Mouse (Mus musculus): ENCODE measurements around the gene Abcb6. TPM values are rescaled to one million over a fixed set of nuclear protein-coding genes. Genes with fewer than 3 reads are reported as not detected.

Abcb6 gene
- polyA plus RNA-seq, 1 experiment from 2014 or later = 21.7 TPM

DNA sequence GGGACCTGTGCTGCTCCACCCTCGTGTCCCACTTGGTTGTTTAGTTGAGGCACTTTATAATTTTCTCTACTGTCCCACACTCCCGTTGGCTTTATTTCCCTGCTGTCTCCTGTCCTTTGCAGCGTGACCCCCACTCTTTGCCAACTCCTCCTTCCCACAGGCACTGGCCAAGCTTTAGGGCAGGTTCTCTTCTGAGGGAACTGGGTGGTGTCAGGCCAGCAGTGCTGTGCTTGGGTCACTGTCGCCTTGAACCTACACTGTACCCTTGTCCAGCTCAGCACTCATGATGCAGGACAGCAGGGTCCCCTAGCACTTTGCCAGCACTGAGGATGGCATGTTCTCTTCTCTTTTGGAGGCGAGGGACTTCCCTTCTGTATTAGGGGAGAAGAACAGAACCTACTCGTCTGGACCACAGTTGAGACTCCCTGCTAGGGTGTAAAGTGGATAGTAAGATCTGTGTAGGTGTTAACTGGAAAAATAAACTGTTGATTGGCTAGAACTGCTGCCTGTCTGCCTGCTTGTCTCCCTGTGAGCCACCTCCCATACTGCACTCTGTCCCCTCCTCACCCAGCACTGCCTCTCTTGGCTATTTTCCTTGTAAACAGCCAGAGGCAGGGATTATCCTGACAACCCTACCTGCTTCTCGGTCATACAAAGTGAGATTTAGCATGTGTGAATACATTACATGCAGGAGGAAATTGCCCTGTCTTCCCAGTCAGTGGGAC is 32.6 kb downstream of the Abcb6 start:
- Histone ChIP-seq H3K4me3 (ENCODE audit: low read depth, low read length) (no peak overlapping the region), H3K4me1 (ENCODE audit: control insufficient read depth, insufficient read depth, low read length) (peaks cover 7% of the 10 kb centered on the region), H3K27me3 (replicated peaks; ENCODE audit: control insufficient read depth, insufficient read depth, low read length) (no peaks in the 10 kb centered on the region), H3K9ac (ENCODE audit: low read depth, low read length) (no peak overlapping the region), H3K9me3 (ENCODE audit: control insufficient read depth, low read length) (no peaks in the 10 kb centered on the region), H3K27ac (replicated peaks; ENCODE audit: low read depth, low read length) (no peak overlapping the region), H3K4me2 (ENCODE audit: low read depth, low read length) (no peak overlapping the region), H3K36me3 (ENCODE audit: control insufficient read depth, insufficient read depth, low read length) (peaks cover 54% of the 10 kb centered on the region)
- 81% methylated on average over 7 of the region's 7 CpGs for WGBS
- DNase-seq (ENCODE audit: low spot score) = no peak
- ATAC-seq (ENCODE audit: low read depth) = no peak

DNA sequence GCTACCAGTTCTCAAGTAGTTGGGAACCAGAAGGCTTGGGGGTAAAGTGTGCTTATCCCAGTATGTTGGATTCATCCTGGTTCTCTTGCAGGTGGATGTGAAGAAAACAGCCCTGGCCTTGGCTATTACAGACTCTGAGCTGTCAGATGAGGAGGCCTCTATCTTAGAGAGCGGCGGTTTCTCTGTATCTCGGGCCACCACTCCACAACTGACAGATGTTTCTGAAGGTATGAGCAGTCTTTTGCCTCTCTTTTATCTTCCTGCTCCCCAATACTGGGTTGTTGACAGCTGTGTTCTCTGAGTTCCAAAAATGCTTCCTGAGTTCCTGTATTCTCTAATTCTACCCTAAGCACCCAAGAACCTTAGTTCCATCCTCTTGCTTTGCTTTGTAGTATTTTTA is 34.6 kb downstream of the Abcb6 start:
- peaks cover 54% of the 10 kb centered on the region for H3K36me3 ChIP-seq (ENCODE audit: control insufficient read depth, insufficient read depth, low read length)
- ATAC-seq (ENCODE audit: low read depth) = no peak
- no peak overlapping the region for H3K4me3 ChIP-seq (ENCODE audit: low read depth, low read length)
- WGBS = 92% methylated on average over 3 of the region's 3 CpGs
- H3K27me3 ChIP-seq (replicated peaks; ENCODE audit: control insufficient read depth, insufficient read depth, low read length) = no peaks in the 10 kb centered on the region
- no peak overlapping the region for H3K9ac ChIP-seq (ENCODE audit: low read depth, low read length)
- H3K4me2 ChIP-seq (ENCODE audit: low read depth, low read length) = no peak overlapping the region
- no peaks in the 10 kb centered on the region for H3K9me3 ChIP-seq (ENCODE audit: control insufficient read depth, low read length)
- H3K27ac ChIP-seq (replicated peaks; ENCODE audit: low read depth, low read length) = no peak overlapping the region
- peaks cover 13% of the 10 kb centered on the region for H3K4me1 ChIP-seq (ENCODE audit: control insufficient read depth, insufficient read depth, low read length)
- no peak for DNase-seq (ENCODE audit: low spot score)

DNA sequence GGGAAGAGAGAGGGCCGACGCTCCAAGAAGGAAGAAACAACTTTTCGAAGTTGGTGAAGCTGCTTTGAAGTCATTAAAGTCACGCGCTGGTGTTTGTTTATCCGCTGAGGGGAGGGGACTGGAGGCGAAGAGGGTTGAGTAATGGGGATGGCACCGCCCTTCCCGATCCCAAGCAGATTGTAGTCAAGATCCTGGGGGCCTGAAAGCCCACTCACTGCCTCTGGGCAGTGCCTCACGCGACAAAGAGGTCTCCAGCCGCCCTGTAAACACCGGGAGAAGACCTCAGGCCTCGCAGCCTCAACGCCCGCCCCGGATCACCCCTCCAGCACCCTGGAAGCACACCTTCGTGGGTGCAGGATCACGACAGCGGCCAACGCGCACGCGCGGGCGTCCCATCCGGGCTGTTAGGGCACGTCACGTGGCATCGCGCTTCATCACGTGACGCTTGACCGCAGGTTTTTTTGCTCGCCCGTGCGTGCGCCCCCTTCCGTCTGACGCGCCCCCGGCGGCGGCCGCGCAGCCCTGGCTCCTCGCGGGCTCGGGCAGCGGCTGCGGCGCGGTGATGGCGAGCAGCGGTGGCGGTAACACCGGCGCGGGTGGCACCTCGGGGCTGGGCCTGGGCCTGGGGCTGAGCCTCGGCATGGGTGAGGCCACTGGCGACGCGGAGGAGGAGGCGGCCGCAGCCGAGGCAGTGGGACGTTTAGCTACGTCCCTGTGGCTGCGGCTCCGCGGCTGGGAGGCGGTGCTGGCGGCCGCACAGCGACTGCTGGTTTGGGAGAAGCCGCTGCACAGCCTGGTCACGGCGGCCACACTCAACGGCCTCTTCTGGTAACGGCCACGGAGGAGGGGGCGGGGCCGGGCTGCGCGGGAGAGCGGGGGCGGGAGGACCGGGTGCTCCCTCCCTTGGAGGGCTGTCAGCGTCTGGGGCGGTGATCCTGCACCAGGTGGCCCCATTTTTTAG is 37.6 kb downstream of the Abcb6 start, which contains the start of the genes Cnppd1 and Retreg2:
Cnppd1 (minus strand) TSS at position 411 of the 961 bp plus-strand sequence.
Retreg2 (plus strand) TSS at position 478 of the 961 bp plus-strand sequence.
- peak within 1 kb of the TSS; percentile 96 for H3K4me2 ChIP-seq (ENCODE audit: low read depth, low read length)
- peak within 1 kb of the TSS; percentile 92 for H3K27ac ChIP-seq (replicated peaks; ENCODE audit: low read depth, low read length)
- ATAC-seq (ENCODE audit: low read depth) (peak; percentile 89), DNase-seq (ENCODE audit: low spot score) (peak; percentile 97)
- no peaks in the 10 kb centered on the region for H3K9me3 ChIP-seq (ENCODE audit: control insufficient read depth, low read length)
- peaks cover 16% of the 10 kb centered on the region for H3K4me1 ChIP-seq (ENCODE audit: control insufficient read depth, insufficient read depth, low read length)
- H3K9ac ChIP-seq (ENCODE audit: low read depth, low read length) = peak within 1 kb of the TSS; percentile 93
- H3K36me3 ChIP-seq (ENCODE audit: control insufficient read depth, insufficient read depth, low read length) = peaks cover 62% of the 10 kb centered on the region
- no peaks in the 10 kb centered on the region for H3K27me3 ChIP-seq (replicated peaks; ENCODE audit: control insufficient read depth, insufficient read depth, low read length)
- WGBS = 0% methylated on average over 34 of the region's 91 CpGs
- H3K4me3 ChIP-seq (ENCODE audit: low read depth, low read length) = peak within 1 kb of the TSS; percentile 93

DNA sequence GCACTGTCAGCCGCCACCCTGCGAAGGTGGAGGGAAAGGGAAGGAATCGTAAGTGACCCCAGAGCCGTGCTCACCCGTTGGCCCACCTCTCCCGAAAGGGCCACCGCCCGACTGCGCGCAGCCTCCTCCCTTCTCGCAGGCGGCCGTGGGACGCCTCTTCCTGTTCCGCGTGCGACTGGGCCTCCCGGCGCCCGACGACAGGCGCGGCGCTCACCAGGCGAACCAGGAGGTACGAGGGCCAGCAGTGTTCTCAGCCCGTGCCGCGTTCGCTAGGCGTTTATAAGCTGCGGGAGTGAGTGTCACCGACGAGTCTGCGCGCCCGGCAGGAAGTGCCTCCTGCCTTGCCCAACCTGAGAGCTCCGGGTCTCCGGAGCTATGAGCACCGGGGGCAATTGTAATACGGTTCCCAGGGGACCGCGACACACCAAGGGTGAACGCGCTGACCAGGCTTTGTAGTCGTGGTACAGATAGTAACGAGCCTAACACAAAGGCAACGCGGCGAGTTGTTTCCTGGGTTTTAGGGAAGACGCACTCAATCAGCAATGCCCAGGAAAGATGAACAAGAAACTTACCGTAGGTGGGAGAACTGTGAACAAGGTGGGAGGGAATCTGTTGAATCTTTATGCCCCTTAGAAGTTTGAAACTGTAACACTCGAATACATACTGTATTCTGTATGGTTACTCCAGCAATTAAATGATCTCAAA is 38.6 kb downstream of the Abcb6 start:
- Histone ChIP-seq H3K4me1 (ENCODE audit: control insufficient read depth, insufficient read depth, low read length) (peaks cover 16% of the 10 kb centered on the region), H3K27me3 (replicated peaks; ENCODE audit: control insufficient read depth, insufficient read depth, low read length) (no peaks in the 10 kb centered on the region), H3K9me3 (ENCODE audit: control insufficient read depth, low read length) (no peaks in the 10 kb centered on the region), H3K36me3 (ENCODE audit: control insufficient read depth, insufficient read depth, low read length) (peaks cover 61% of the 10 kb centered on the region), H3K4me2 (ENCODE audit: low read depth, low read length) (peak overlapping the region; percentile 96), H3K9ac (ENCODE audit: low read depth, low read length) (peak overlapping the region; percentile 93), H3K4me3 (ENCODE audit: low read depth, low read length) (peak overlapping the region; percentile 93), H3K27ac (replicated peaks; ENCODE audit: low read depth, low read length) (peak overlapping the region; percentile 92)
- ATAC-seq (ENCODE audit: low read depth) (peak; percentile 27), DNase-seq (ENCODE audit: low spot score) (peak; percentile 69)
- under 1% methylated on average over 35 of the region's 53 CpGs for WGBS

DNA sequence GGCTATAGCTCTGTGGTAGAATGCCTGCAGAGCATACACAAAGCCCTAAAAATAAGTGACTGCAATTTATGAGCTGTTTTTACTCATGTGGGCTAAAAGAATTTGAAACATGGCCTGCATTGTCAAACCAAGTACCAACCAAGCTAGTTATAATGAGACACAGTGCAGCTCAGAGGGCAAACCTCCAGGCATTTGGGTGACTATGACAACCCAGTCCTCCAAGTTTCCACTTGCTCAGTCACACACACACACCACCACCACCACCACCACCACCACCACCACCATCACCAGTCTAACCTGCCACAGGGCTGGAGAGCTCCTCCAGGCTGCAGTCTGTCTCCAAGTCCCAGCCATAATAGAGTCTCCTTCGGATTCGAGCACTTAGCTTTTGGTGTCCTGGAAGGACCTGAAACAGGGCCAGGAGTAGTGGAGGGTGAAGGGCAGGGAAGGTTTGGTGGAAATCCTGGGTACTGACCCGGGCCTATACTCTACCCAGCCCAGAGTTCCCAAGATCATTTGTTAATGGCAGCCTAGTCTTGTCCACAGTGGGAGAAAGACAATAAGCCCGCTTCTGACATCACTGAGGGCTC is 39.5 kb downstream of the Abcb6 start:
- peak overlapping the region; percentile 92; the same call in 1 of the 2 replicates for H3K27ac ChIP-seq (replicated peaks; ENCODE audit: low read depth, low read length)
- ATAC-seq (ENCODE audit: low read depth) = no peak
- WGBS = 57% methylated on average over 4 of the region's 4 CpGs

DNA sequence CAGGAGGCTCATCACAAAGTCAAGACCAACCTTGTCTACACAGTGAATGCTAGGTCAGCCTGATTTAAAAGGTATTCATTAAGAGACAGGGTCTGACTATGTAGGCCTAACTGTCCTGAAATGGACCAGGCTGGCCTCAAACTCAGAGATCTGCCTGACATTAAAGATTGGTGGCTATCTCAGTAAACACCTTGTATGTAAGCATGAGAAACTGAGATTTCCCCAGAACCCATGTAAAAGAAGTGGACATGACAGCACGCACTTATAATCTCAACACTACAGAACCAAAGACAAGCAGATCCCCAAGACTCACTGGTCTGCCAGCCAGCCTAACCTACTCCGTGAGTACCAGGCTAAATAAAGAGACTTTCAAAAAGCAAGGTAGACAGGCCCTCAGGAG is 41.7 kb downstream of the Abcb6 start:
- ATAC-seq (ENCODE audit: low read depth) (no peak), DNase-seq (ENCODE audit: low spot score) (no peak)
- Histone ChIP-seq H3K27me3 (replicated peaks; ENCODE audit: control insufficient read depth, insufficient read depth, low read length) (no peaks in the 10 kb centered on the region), H3K4me3 (ENCODE audit: low read depth, low read length) (no peak overlapping the region), H3K4me1 (ENCODE audit: control insufficient read depth, insufficient read depth, low read length) (peaks cover 10% of the 10 kb centered on the region), H3K36me3 (ENCODE audit: control insufficient read depth, insufficient read depth, low read length) (peaks cover 43% of the 10 kb centered on the region), H3K4me2 (ENCODE audit: low read depth, low read length) (no peak overlapping the region), H3K9ac (ENCODE audit: low read depth, low read length) (no peak overlapping the region), H3K9me3 (ENCODE audit: control insufficient read depth, low read length) (no peaks in the 10 kb centered on the region), H3K27ac (replicated peaks; ENCODE audit: low read depth, low read length) (no peak overlapping the region)
- 86% methylated on average over 2 of the region's 2 CpGs for WGBS

More for the DNA sequence above, 39.5 kb downstream of the Abcb6 start:
- Histone ChIP-seq H3K36me3 (ENCODE audit: control insufficient read depth, insufficient read depth, low read length) (peaks cover 61% of the 10 kb centered on the region), H3K4me2 (ENCODE audit: low read depth, low read length) (peak overlapping the region; percentile 96), H3K9ac (ENCODE audit: low read depth, low read length) (peak overlapping the region; percentile 93), H3K9me3 (ENCODE audit: control insufficient read depth, low read length) (no peaks in the 10 kb centered on the region), H3K4me1 (ENCODE audit: control insufficient read depth, insufficient read depth, low read length) (peaks cover 16% of the 10 kb centered on the region), H3K4me3 (ENCODE audit: low read depth, low read length) (peak overlapping the region; percentile 93), H3K27me3 (replicated peaks; ENCODE audit: control insufficient read depth, insufficient read depth, low read length) (no peaks in the 10 kb centered on the region)
- no peak for DNase-seq (ENCODE audit: low spot score)

DNA sequence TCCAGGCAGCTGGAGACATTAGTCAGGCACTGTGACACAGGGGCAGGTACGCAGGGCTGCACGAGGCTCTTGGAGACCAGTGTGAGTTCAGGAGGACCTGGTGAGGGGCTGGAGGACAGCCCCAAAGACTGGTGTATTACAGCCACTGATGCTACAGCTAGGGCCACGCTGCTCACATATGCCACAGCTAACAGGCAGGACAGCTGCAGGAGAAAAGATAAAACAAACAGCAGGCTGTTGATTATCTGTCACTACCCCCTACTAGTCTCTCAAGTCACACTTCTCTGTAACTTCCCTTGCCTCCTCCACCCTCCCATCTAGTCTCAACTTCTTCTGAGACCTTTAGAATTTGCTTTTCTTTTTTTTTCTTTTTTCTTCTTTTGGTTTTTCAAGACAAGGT is 43.5 kb downstream of the Abcb6 start:
- no peak overlapping the region for H3K4me2 ChIP-seq (ENCODE audit: low read depth, low read length)
- no peak overlapping the region for H3K27ac ChIP-seq (replicated peaks; ENCODE audit: low read depth, low read length)
- no peaks in the 10 kb centered on the region for H3K9me3 ChIP-seq (ENCODE audit: control insufficient read depth, low read length)
- no peak for ATAC-seq (ENCODE audit: low read depth)
- peaks cover 43% of the 10 kb centered on the region for H3K36me3 ChIP-seq (ENCODE audit: control insufficient read depth, insufficient read depth, low read length)
- DNase-seq (ENCODE audit: low spot score) = no peak
- H3K27me3 ChIP-seq (replicated peaks; ENCODE audit: control insufficient read depth, insufficient read depth, low read length) = no peaks in the 10 kb centered on the region
- peaks cover 10% of the 10 kb centered on the region for H3K4me1 ChIP-seq (ENCODE audit: control insufficient read depth, insufficient read depth, low read length)
- no peak overlapping the region for H3K9ac ChIP-seq (ENCODE audit: low read depth, low read length)
- WGBS = 82% methylated on average over 3 of the region's 3 CpGs
- H3K4me3 ChIP-seq (ENCODE audit: low read depth, low read length) = no peak overlapping the region

DNA sequence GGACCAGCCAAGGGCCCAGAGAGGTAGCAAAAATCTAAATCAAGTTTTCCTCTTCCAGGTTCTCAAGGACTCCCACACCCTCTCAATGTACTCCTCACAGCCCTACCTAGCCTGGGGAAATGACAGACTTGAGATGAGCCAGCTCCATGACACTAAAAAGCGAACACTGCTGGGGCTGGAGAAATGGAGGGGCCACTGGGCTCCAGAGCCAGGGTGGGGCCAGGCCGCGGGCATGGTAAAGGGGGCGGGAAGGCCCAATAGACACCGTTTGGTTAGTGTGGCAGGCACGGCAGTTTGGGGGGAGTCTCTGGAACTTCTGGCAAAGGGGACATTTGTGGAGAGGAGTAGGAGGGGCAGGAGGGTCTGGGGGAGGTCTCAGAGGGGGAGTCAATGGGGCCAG is 43.9 kb downstream of the Abcb6 start:
- no peak overlapping the region for H3K9ac ChIP-seq (ENCODE audit: low read depth, low read length)
- ATAC-seq (ENCODE audit: low read depth) (no peak), DNase-seq (ENCODE audit: low spot score) (no peak)
- H3K4me3 ChIP-seq (ENCODE audit: low read depth, low read length) = no peak overlapping the region
- H3K4me1 ChIP-seq (ENCODE audit: control insufficient read depth, insufficient read depth, low read length) = peaks cover 10% of the 10 kb centered on the region
- no peaks in the 10 kb centered on the region for H3K9me3 ChIP-seq (ENCODE audit: control insufficient read depth, low read length)
- no peak overlapping the region for H3K27ac ChIP-seq (replicated peaks; ENCODE audit: low read depth, low read length)
- peaks cover 43% of the 10 kb centered on the region for H3K36me3 ChIP-seq (ENCODE audit: control insufficient read depth, insufficient read depth, low read length)
- 84% methylated on average over 6 of the region's 6 CpGs for WGBS
- no peak overlapping the region for H3K4me2 ChIP-seq (ENCODE audit: low read depth, low read length)
- no peaks in the 10 kb centered on the region for H3K27me3 ChIP-seq (replicated peaks; ENCODE audit: control insufficient read depth, insufficient read depth, low read length)
